Mouse (Mus musculus) liver, embryonic 14.5 days (tissue): ENCODE measurements around the gene Map1a.

Experiments
- CTCF ChIP-seq: IDR thresholded peaks from 2 replicates; pipeline ENCODE4 v1.5.1; 2016; ENCODE audit warnings: antibody characterized with exemption, low read depth, control low read depth
- EP300 ChIP-seq: IDR thresholded peaks from 2 replicates; pipeline ENCODE4 v1.6.1; 2016; ENCODE audit warnings: antibody characterized with exemption, low read depth

- TF ChIP-seq CTCF (no peak), EP300 (no peak)
Observed at GRCm38 (mm10) chr2:121358381-121358780, 69.0 kb downstream of the Map1a start.
